Mouse (Mus musculus) thymus, adult 2 months (tissue): ENCODE data around the gene Olfr710. TPM values are rescaled to one million over a fixed set of nuclear protein-coding genes. Genes with fewer than 3 reads are reported as not detected.
"Not testable (repeated sequence)": the region's sequence is repeated elsewhere in the genome, so short reads cannot be mapped to it uniquely, and the experiment has no call there.

Source experiments
- DNase-seq: peaks from one replicate; pipeline ENCODE4 v3.0.0; 2021
- H3K27ac ChIP-seq: fragments of 200-500 bp; 2 replicates; pipeline ENCODE4 v1.5.1; 2012; ENCODE audit warnings: low read length, control low read depth; ENCODE audit not compliant: control insufficient read depth, insufficient read depth
- H3K27me3 ChIP-seq: fragments of 200-500 bp; 2 replicates; pipeline ENCODE4 v1.6.1; 2012; ENCODE audit warnings: mild to moderate bottlenecking, low read length, moderate library complexity, mixed read lengths; ENCODE audit not compliant: control insufficient read depth, insufficient read depth
- H3K36me3 ChIP-seq: fragments of 200-500 bp; 2 replicates; pipeline ENCODE4 v1.6.1; 2012; ENCODE audit warnings: mild to moderate bottlenecking, low read length, moderate library complexity; ENCODE audit not compliant: control insufficient read depth, insufficient read depth
- H3K4me1 ChIP-seq: fragments of 200-500 bp; replicated peaks from 2 replicates; pipeline ENCODE4 v1.6.1; 2012; ENCODE audit warnings: low read length; ENCODE audit not compliant: control insufficient read depth, insufficient read depth
- H3K4me3 ChIP-seq: fragments of 200-500 bp; 2 replicates; pipeline ENCODE4 v1.5.1; 2012; ENCODE audit warnings: mild to moderate bottlenecking, low read length, control low read depth, moderate library complexity; ENCODE audit not compliant: control insufficient read depth, insufficient read depth
- CTCF ChIP-seq: fragments of 200-500 bp; IDR thresholded peaks from 2 replicates; pipeline ENCODE4 v1.5.1; 2012; ENCODE audit warnings: mild to moderate bottlenecking, control low read depth, low read length, moderate library complexity, borderline replicate concordance; ENCODE audit not compliant: control insufficient read depth, poor library complexity, insufficient read depth; ENCODE audit errors: extremely low read depth
- POLR2A ChIP-seq: fragments of 200-500 bp; IDR thresholded peaks from 2 replicates; pipeline ENCODE4 v1.6.1; 2012; ENCODE audit warnings: mild to moderate bottlenecking, low read length, control low read depth, moderate library complexity; ENCODE audit not compliant: control insufficient read depth, poor library complexity, insufficient read depth; ENCODE audit errors: extremely low read depth
- WGBS: fragments of 180-500 bp; shearing (Covaris S2); methylation state at CpG from one replicate; pipeline ENCODE4 v1.1.7; 2018; 5-methylcytosine and 5-hydroxymethylcytosine counted together
- polyA plus RNA-seq: library from polyadenylated mRNA; depleted of rRNA; stranded (reverse); fragments of >200 nt; gene quantifications from 2 replicates; pipeline ENCODE4 v1.2.3, GENCODE M21; 2012; rRNA removed

Gene Olfr710
- not detected in 2 replicates for polyA plus RNA-seq

GRCm38 (mm10) chr7:106948212-106948611, at the start of gene Olfr710:
Olfr710 (minus strand) TSS chr7:106948312.
- Histone ChIP-seq H3K4me1 (no peaks in the 10 kb centered on the region), H3K4me3 (no peak within 1 kb of the TSS), H3K27ac (no peak within 1 kb of the TSS), H3K36me3 (no peaks in the 10 kb centered on the region), H3K27me3 (no peaks in the 10 kb centered on the region)
- TF ChIP-seq CTCF: no peak
- no peak for TF ChIP-seq POLR2A
- no peak for DNase-seq
- 90% methylated on average over 3 of the region's 3 CpGs for WGBS

- no peak for DNase-seq
- WGBS: 94% methylated on average over 3 of the region's 3 CpGs
- Histone ChIP-seq H3K4me3 (no peak overlapping the region), H3K4me1 (no peaks in the 10 kb centered on the region), H3K27ac (no peak overlapping the region), H3K36me3 (no peaks in the 10 kb centered on the region), H3K27me3 (no peaks in the 10 kb centered on the region)
- TF ChIP-seq POLR2A (no peak), CTCF (no peak)
Observed at GRCm38 (mm10) chr7:106985236-106985635, 37.1 kb upstream of the Olfr710 start.

- no peaks in the 10 kb centered on the region for H3K27me3 ChIP-seq
- no peaks in the 10 kb centered on the region for H3K4me1 ChIP-seq
- H3K36me3 ChIP-seq: no peaks in the 10 kb centered on the region
- no peak for TF ChIP-seq CTCF
- TF ChIP-seq POLR2A: no peak
- no peak within 1 kb of the TSS for H3K4me3 ChIP-seq
- H3K27ac ChIP-seq: no peak within 1 kb of the TSS
- 77% methylated on average over 1 of the region's 1 CpGs for WGBS
- DNase-seq: no peak
Observed at GRCm38 (mm10) chr7:106975353-106975752, 27.2 kb upstream of the Olfr710 start, which contains the start of gene Olfr711. Olfr711 (minus strand) TSS chr7:106975453.

- not testable (repeated sequence) for H3K27ac ChIP-seq, H3K36me3 ChIP-seq, DNase-seq, H3K4me1 ChIP-seq, H3K4me3 ChIP-seq, H3K27me3 ChIP-seq
Observed at GRCm38 (mm10) chr7:106967503-106967902, 19.4 kb upstream of the Olfr710 start.

- Histone ChIP-seq H3K27ac (no peak within 1 kb of the TSS), H3K27me3 (no peaks in the 10 kb centered on the region), H3K4me1 (no peaks in the 10 kb centered on the region), H3K36me3 (no peaks in the 10 kb centered on the region), H3K4me3 (no peak within 1 kb of the TSS)
- TF ChIP-seq CTCF: no peak
- no peak for TF ChIP-seq POLR2A
- no peak for DNase-seq
- 91% methylated on average over 1 of the region's 1 CpGs for WGBS
Observed at GRCm38 (mm10) chr7:106963837-106964236, 15.7 kb upstream of the Olfr710 start, which contains the start of gene Olfr6. Olfr6 (minus strand) TSS chr7:106963937.

GRCm38 (mm10) chr7:106932119-106932518, 16.0 kb downstream of the Olfr710 start, which contains the start of gene Olfr709-ps1:
Olfr709-ps1 (minus strand) TSS chr7:106932219.
- DNase-seq: no peak
- Histone ChIP-seq H3K4me1 (no peaks in the 10 kb centered on the region), H3K27ac (no peak within 1 kb of the TSS), H3K4me3 (no peak within 1 kb of the TSS), H3K36me3 (no peaks in the 10 kb centered on the region), H3K27me3 (no peaks in the 10 kb centered on the region)
- no peak for TF ChIP-seq POLR2A

- H3K36me3 ChIP-seq, H3K27me3 ChIP-seq, H3K27ac ChIP-seq, H3K4me3 ChIP-seq, H3K4me1 ChIP-seq, DNase-seq: not testable (repeated sequence)
- WGBS: 95% methylated on average over 7 of the region's 7 CpGs
Observed at GRCm38 (mm10) chr7:106920961-106921360, 27.2 kb downstream of the Olfr710 start.
